Mouse (Mus musculus) lung, postnatal 0 days (tissue): ENCODE data around the gene Gm525.

Experiments used
- CTCF ChIP-seq: IDR thresholded peaks from 2 replicates; pipeline ENCODE4 v1.5.1; 2016; ENCODE audit warnings: antibody characterized with exemption, mild to moderate bottlenecking
- EP300 ChIP-seq: IDR thresholded peaks from 2 replicates; pipeline ENCODE4 v1.6.1; 2016; ENCODE audit warnings: antibody characterized with exemption, mild to moderate bottlenecking, control low read depth

- peak; percentile 26 for TF ChIP-seq CTCF
- no peak for TF ChIP-seq EP300
Observed at GRCm38 (mm10) chr11:89076370-89076821, 2.8 kb downstream of the Gm525 start.
